Mouse (Mus musculus) kidney, adult 2 months (tissue): Measurements from ENCODE around the gene Bms1.

Source experiments
- CTCF ChIP-seq: fragments of 200-500 bp; conservative IDR thresholded peaks from 2 replicates; pipeline ENCODE4 v1.5.1; 2011; ENCODE audit warnings: low read depth, mild to moderate bottlenecking, control low read depth, low read length, moderate library complexity, mixed read lengths; ENCODE audit not compliant: insufficient read depth, insufficient read length
- POLR2A ChIP-seq: fragments of 200-500 bp; IDR thresholded peaks from one replicate; pipeline ENCODE4 v1.6.1; 2011; ENCODE audit warnings: low read depth, low read length, control low read depth

DNA sequence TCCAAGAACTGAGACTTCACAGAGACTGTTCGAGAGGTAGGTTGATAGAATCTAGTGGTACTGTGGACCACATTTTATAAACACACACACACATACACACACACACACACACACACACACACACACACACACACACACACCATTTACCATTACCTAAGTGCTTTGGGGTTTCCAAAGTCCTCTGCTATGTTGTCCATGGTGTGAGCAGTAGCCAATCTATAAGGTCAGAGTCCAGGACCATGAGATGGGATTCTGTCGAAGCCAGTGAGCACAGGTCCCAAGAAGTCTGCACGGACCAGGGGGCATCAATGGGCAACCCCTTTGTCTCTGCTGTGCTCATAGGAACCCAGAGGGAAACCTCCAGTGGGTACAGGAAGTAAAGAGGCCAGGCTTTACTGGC lies 44.2 kb downstream of the Bms1 start:
- no peak for TF ChIP-seq POLR2A
- no peak for TF ChIP-seq CTCF
